Mouse (Mus musculus): Measurements from ENCODE around the gene Armc9. TPM values are rescaled to one million over a fixed set of nuclear protein-coding genes. Genes with fewer than 3 reads are reported as not detected.

The Armc9 gene
- total RNA-seq, 1 experiment: 12.6 TPM

DNA sequence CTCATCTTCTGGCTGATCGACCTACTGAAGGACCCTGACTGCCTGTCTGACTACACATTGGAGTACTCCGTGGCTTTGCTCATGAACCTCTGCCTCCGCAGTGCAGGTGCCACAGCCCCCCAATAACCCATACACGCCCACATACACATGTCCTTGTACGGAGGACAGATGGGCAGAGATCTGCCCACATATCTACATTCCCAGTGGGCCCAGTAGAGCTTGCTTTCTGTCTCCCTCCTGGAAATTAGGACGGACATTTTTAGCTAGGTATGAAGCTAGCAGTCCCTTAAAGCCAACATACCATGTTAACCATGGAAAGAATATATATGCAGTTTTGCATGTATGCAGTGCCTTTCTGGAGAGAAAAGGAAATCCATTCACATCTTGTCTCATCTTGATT lies 43.7 kb downstream of the Armc9 start:
- TF ChIP-seq CHD2 (IDR thresholded peaks at IDR 0.05; ENCODE audit: low read depth, low read length) (no peak), MAFK (IDR thresholded peaks at IDR 0.05; ENCODE audit: insufficient read depth, low read depth, low read length) (no peak), ZNF384 (IDR thresholded peaks at IDR 0.05; ENCODE audit: low read depth, low read length) (no peak), HCFC1 (IDR thresholded peaks at IDR 0.05; ENCODE audit: borderline replicate concordance, insufficient read depth, low read length) (no peak), ZC3H11A (IDR thresholded peaks at IDR 0.05; ENCODE audit: borderline replicate concordance, low read depth, low read length) (no peak)
- no peak overlapping the region for H3K9ac ChIP-seq (ENCODE audit: insufficient read depth, low read depth, low read length, poor library complexity, severe bottlenecking)
- H3K4me3 ChIP-seq (ENCODE audit: insufficient read depth in 1 of 2, low read depth in 1 of 2, low read length in 2 of 2, poor library complexity in 1 of 2, severe bottlenecking in 1 of 2): no peak overlapping the region
- H3K4me1 ChIP-seq (ENCODE audit: control insufficient read depth in 2 of 2, insufficient read depth in 2 of 2, low read length in 2 of 2, poor library complexity in 1 of 2): peaks cover 4% of the 10 kb centered on the region in 2 experiments; a peak in 2 of 4 replicates
- H3K36me3 ChIP-seq (ENCODE audit: control insufficient read depth, insufficient read depth, low read length, poor library complexity, severe bottlenecking): peaks cover 18% of the 10 kb centered on the region; the same call in 1 of the 2 replicates
- no peaks in the 10 kb centered on the region for H3K9me3 ChIP-seq (ENCODE audit: control insufficient read depth, insufficient read depth, low read depth, low read length)
- no peak for DNase-seq (ENCODE audit: low read depth, low spot score)
- in situ Hi-C loops (cut with MboI; ENCODE audit: low sequenced_read_pairs in 2 of 2, unreplicated experiment in 2 of 2): no loop called here
- H3K27ac ChIP-seq (ENCODE audit: insufficient read depth, low read depth, low read length, poor library complexity, severe bottlenecking): no peak overlapping the region

DNA sequence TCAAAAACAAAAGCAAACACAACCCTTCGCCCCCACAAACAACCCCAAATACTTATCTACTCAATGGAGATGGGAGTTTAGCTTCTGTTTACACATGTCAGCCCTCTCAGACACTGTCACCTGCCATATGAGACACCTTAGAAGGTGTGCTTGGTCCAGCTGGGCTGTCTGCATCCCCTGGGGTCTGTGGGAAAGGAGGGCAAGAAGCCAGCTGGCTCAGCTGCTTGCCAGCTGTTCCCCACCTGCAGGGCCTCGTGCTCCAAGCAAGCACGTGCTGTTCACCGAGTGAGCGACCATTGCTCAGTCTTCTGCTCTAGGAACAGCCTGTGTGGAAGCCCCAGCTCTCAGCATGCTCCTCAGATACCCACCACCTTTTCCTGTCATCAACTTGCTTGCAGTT lies 44.4 kb downstream of the Armc9 start:
- peaks cover 4% of the 10 kb centered on the region in 2 experiments; a peak in 2 of 4 replicates for H3K4me1 ChIP-seq (ENCODE audit: control insufficient read depth in 2 of 2, insufficient read depth in 2 of 2, low read length in 2 of 2, poor library complexity in 1 of 2)
- TF ChIP-seq CHD2 (IDR thresholded peaks at IDR 0.05; ENCODE audit: low read depth, low read length): no peak
- no peak for TF ChIP-seq ZNF384 (IDR thresholded peaks at IDR 0.05; ENCODE audit: low read depth, low read length)
- TF ChIP-seq ZC3H11A (IDR thresholded peaks at IDR 0.05; ENCODE audit: borderline replicate concordance, low read depth, low read length): no peak
- no peak for TF ChIP-seq HCFC1 (IDR thresholded peaks at IDR 0.05; ENCODE audit: borderline replicate concordance, insufficient read depth, low read length)
- TF ChIP-seq MAFK (IDR thresholded peaks at IDR 0.05; ENCODE audit: insufficient read depth, low read depth, low read length): no peak
- no peak overlapping the region for H3K9ac ChIP-seq (ENCODE audit: insufficient read depth, low read depth, low read length, poor library complexity, severe bottlenecking)
- in situ Hi-C loops (cut with MboI; ENCODE audit: low sequenced_read_pairs in 2 of 2, unreplicated experiment in 2 of 2): no loop called here
- no peak overlapping the region for H3K4me3 ChIP-seq (ENCODE audit: insufficient read depth in 1 of 2, low read depth in 1 of 2, low read length in 2 of 2, poor library complexity in 1 of 2, severe bottlenecking in 1 of 2)
- DNase-seq (ENCODE audit: low read depth, low spot score): no peak
- H3K27ac ChIP-seq (ENCODE audit: insufficient read depth, low read depth, low read length, poor library complexity, severe bottlenecking): no peak overlapping the region
- H3K9me3 ChIP-seq (ENCODE audit: control insufficient read depth, insufficient read depth, low read depth, low read length): no peaks in the 10 kb centered on the region
- H3K36me3 ChIP-seq (ENCODE audit: control insufficient read depth, insufficient read depth, low read length, poor library complexity, severe bottlenecking): peaks cover 20% of the 10 kb centered on the region; the same call in 1 of the 2 replicates

DNA sequence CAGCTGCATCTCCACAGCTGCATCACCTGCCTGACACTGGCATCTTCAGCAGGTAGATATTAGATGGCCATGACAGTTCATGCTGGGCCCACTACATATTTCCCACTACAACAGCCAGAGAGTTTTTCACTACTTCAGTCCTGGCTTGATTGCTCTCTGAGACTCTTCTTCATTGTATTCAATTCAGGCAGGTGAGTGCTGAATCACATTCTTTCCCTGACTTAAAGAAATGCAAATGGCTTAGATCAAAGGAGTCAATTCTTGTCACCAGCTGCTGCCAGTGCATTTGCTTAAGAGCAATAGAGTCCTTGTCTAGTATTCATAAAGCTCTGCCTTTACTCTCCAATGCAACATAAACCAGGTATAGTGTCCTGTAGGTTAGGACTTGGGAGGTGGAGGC lies 46.7 kb downstream of the Armc9 start:
- in situ Hi-C loops (cut with MboI; ENCODE audit: low sequenced_read_pairs in 2 of 2, unreplicated experiment in 2 of 2): no loop called here
- Histone ChIP-seq H3K27ac (ENCODE audit: insufficient read depth, low read depth, low read length, poor library complexity, severe bottlenecking) (no peak overlapping the region), H3K4me1 (ENCODE audit: control insufficient read depth in 2 of 2, insufficient read depth in 2 of 2, low read length in 2 of 2, poor library complexity in 1 of 2) (peaks cover 4% of the 10 kb centered on the region in 2 experiments; a peak in 2 of 4 replicates), H3K36me3 (ENCODE audit: control insufficient read depth, insufficient read depth, low read length, poor library complexity, severe bottlenecking) (peaks cover 18% of the 10 kb centered on the region; the same call in 1 of the 2 replicates), H3K9me3 (ENCODE audit: control insufficient read depth, insufficient read depth, low read depth, low read length) (no peaks in the 10 kb centered on the region), H3K9ac (ENCODE audit: insufficient read depth, low read depth, low read length, poor library complexity, severe bottlenecking) (no peak overlapping the region), H3K4me3 (ENCODE audit: insufficient read depth in 1 of 2, low read depth in 1 of 2, low read length in 2 of 2, poor library complexity in 1 of 2, severe bottlenecking in 1 of 2) (no peak overlapping the region)
- DNase-seq (ENCODE audit: low read depth, low spot score): no peak
- no peak for TF ChIP-seq ZNF384 (IDR thresholded peaks at IDR 0.05; ENCODE audit: low read depth, low read length)
- no peak for TF ChIP-seq ZC3H11A (IDR thresholded peaks at IDR 0.05; ENCODE audit: borderline replicate concordance, low read depth, low read length)
- no peak for TF ChIP-seq MAFK (IDR thresholded peaks at IDR 0.05; ENCODE audit: insufficient read depth, low read depth, low read length)
- TF ChIP-seq CHD2 (IDR thresholded peaks at IDR 0.05; ENCODE audit: low read depth, low read length): no peak
- no peak for TF ChIP-seq HCFC1 (IDR thresholded peaks at IDR 0.05; ENCODE audit: borderline replicate concordance, insufficient read depth, low read length)

DNA sequence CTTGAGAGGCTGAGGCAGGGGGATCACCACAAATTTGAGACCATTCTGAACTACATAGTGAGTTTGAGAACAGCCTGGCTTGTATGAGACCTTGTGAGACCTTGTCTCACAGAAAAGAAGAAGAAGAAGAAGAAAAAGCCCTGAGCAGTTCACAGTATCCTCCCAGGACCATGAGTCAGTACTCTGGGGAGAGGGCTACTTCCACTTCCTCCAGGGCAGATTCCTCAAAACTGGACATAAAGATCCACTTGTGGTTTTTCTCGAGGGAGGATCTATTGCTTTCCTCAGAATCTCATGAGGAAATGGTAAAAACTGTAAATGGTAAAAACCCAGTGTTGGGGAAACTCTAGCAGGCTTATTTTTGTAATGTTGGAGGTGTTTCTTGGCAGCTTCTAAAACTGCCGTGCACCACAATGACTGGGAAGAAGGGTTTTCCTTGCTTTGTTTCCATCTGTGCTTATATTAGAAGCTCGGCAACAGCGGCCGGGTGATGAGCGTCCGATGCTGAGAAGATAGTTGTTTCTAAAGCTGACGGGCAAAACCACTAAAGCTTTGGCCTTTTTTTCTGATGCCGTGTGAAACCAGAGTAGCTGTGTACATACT lies 48.1 kb downstream of the Armc9 start:
- Histone ChIP-seq H3K4me1 (ENCODE audit: control insufficient read depth in 2 of 2, insufficient read depth in 2 of 2, low read length in 2 of 2, poor library complexity in 1 of 2) (peaks cover 4% of the 10 kb centered on the region in 2 experiments; a peak in 2 of 4 replicates), H3K36me3 (ENCODE audit: control insufficient read depth, insufficient read depth, low read length, poor library complexity, severe bottlenecking) (peaks cover 17% of the 10 kb centered on the region; the same call in 1 of the 2 replicates), H3K9ac (ENCODE audit: insufficient read depth, low read depth, low read length, poor library complexity, severe bottlenecking) (no peak overlapping the region), H3K27ac (ENCODE audit: insufficient read depth, low read depth, low read length, poor library complexity, severe bottlenecking) (no peak overlapping the region), H3K9me3 (ENCODE audit: control insufficient read depth, insufficient read depth, low read depth, low read length) (no peaks in the 10 kb centered on the region), H3K4me3 (ENCODE audit: insufficient read depth in 1 of 2, low read depth in 1 of 2, low read length in 2 of 2, poor library complexity in 1 of 2, severe bottlenecking in 1 of 2) (no peak overlapping the region)
- TF ChIP-seq HCFC1 (IDR thresholded peaks at IDR 0.05; ENCODE audit: borderline replicate concordance, insufficient read depth, low read length) (no peak), MAFK (IDR thresholded peaks at IDR 0.05; ENCODE audit: insufficient read depth, low read depth, low read length) (no peak), ZC3H11A (IDR thresholded peaks at IDR 0.05; ENCODE audit: borderline replicate concordance, low read depth, low read length) (no peak), ZNF384 (IDR thresholded peaks at IDR 0.05; ENCODE audit: low read depth, low read length) (no peak), CHD2 (IDR thresholded peaks at IDR 0.05; ENCODE audit: low read depth, low read length) (no peak)
- no peak for DNase-seq (ENCODE audit: low read depth, low spot score)
- in situ Hi-C loops (cut with MboI; ENCODE audit: low sequenced_read_pairs in 2 of 2, unreplicated experiment in 2 of 2): no loop called here
